Mouse (Mus musculus): Measurements from ENCODE around the gene Fez2. TPM values are rescaled to one million over a fixed set of nuclear protein-coding genes. Genes with fewer than 3 reads are reported as not detected.

Gene Fez2
- total RNA-seq, 2 experiments from 2014 or later = 34.2 to 36.3 TPM

DNA sequence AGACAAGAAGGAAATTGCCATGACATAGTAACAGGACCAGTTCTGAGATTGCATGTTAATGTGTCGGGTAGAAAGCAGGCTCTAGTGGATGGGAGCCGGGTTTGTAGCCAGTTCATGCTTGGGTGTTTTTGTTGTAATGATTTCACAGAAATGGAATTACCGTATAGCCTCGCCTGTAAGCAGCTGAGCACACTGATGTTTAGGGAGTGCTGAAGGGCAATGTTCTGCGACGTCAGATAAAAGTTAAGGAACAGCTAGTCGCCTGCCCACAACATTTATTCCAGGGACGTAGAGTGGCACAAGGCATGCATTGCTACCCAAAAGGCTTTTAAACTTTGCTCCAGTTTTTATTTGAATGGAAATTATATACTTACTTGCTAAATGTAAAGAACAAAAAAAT lies 86.5 kb downstream of the Fez2 start:
- no peak for DNase-seq (ENCODE audit: low spot score in 2 of 2)
- intact Hi-C loops (cut with DNase I) = no loop called here

DNA sequence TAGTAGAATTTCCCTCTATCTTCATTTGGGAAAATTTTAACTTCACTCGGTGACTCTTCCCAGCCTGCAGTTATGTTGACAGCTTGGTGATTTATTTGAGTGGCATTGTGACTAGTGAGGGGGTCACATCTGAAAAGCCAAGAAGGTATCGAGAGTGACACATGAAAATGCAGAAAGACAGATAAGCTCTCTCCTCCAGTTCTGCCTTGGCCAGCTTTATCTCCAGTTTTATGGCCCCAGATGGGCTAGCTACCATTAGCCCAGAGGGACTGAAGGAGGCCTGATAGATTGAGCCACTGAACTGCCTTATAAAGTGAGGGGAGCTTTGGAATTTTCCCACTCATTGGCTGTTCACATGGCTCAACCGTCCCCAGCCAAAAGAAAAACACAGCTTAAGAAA lies 89.7 kb downstream of the Fez2 start:
- no peak for DNase-seq (ENCODE audit: low spot score in 2 of 2)
- intact Hi-C loops (cut with DNase I) = no loop called here

DNA sequence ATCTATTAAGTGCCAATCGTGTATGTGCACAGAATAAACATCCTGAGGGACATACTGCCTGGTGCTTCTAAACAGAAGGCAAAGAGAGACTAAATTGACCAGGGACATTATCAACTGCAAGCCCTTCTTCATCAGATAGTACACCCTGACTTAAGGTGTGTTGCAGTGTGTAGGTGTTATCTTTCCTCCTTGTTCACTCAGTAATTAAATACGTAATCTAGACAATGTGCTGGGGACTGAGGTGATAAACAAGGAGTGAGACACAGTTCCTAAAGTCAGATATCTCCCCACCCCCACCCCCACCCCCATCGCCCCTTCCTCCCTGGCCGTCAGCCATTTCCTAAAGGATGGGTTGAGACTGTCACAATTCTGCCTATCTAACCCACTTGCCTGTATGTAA lies 90.8 kb downstream of the Fez2 start:
- no peak for DNase-seq (ENCODE audit: low spot score in 2 of 2)
- intact Hi-C loops (cut with DNase I) = no loop called here

DNA sequence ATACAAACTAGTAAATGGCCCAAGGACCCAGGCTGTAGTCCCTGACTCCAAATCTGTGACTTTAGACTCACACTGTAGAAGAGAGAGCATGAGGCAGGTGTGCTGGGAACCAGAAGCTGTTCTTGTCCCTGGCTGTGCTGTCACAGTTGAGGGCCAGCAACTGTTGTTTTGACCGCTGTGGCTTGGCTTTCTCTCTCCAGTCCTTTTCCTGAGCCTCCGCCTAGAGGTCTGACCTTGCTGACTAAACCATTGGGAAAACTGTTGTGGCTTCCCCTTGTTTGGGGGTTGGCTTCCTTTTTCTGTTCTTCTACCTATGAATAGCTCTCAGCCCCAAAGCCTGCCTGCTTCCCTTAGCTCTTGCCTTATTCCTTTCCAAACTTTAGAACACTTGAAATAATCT lies 91.6 kb downstream of the Fez2 start:
- intact Hi-C loops (cut with DNase I) = no loop called here
- no peak for DNase-seq (ENCODE audit: low spot score in 2 of 2)

DNA sequence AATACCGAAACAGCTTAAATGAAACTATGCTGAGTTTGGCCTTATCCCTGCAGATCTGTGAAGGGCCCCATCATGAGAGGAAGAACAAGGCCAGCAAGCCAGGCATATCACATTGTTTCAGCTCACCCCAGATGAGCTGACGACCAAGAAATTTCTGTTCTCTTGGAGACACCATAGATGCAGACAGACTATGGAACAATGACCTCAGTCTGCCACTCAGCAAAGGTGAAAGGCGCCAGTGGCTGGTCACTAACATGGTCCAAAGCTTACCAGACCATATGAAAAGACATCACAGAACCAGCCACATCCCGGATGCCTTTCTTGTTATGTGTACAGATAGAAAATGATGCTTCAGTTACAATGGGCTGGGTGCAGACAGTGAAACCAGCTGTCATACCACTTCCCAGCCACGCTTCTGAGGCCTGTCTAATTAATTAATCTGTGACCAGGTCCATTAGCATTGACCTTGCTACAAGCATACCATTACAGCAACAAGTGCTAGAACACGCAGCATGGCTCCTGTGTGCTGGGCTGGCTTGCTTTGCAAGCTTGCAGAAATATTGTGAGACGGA lies 92.1 kb downstream of the Fez2 start:
- no peak for DNase-seq (ENCODE audit: low spot score in 2 of 2)
- intact Hi-C loops (cut with DNase I) = no loop called here

DNA sequence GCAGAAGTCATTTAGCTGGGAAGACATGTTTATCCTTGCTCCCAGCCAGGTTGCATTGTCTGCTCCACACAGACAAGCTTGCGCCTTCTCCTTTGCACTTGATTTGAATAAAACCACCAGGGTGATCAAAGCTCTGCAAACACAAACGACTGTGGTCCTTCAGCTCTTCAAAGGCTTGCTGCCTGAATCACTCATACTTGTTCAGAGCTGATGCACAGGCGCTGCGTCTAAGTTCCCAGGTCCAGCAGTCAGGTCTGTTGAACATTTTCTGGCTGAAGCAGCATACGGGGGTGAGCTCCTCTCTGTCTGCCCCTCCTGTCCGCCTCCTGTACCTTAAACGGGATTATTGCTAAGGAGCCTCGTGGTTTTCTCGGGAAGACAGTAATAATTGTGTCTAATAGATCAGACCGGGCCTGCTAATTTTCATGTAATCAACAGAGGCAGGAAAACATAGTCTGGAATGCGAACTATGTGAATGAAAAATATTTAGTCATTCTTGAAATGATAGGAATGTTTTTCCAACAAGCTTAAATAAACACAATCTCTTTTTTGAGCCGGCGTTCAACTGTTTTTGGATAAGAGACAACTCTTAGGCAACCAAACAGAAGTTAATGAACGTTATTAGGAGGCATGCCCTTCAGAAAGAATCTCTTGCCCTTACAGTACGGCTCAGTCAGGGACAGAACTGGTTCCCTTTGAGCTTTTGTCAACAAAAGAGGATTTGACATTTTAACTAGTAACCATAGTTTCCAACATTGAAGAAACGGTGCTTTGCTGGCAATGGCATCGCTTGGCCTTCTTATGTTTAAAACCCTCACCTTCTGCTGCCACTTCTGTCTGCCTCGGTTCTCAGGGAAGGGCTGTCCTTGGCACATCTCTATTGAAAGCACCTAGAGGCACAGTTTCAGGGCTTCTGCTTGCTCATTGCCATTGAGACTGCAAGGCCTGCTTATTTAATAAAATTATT lies 95.3 kb downstream of the Fez2 start:
- intact Hi-C loops (cut with DNase I) = no loop called here

DNA sequence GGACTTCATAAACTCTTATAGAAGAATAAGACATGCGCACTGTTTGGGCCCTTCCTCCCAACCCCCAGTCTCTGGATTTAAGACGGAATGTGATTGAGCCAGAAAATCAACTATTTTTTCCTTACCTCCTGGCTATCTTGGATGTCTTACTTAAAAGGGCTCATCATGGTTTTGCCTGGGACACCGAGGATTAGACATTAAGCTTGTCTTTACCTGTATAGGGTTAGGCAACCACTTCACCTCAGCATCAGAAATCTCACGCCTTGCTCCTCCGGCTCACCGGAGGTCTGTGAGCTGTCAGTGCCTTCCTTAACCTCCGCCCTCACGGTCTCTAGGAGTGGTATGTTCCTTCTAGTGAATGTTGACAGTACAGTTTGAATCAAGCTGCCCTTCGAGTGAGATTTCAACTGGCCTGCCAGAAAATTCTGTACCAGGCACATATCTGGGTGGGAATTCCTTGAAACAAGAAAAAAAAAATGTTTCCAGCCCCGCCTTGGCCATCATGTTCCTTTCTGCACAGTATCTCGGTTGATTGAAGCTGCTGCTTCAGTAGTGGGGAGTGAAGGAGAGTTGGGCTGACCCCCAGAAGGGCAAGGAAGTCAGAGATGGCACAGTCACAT lies 96.6 kb downstream of the Fez2 start:
- intact Hi-C loops (cut with DNase I) = no loop called here
- no peak for DNase-seq (ENCODE audit: low spot score in 2 of 2)

More for the DNA sequence above, 95.3 kb downstream of the Fez2 start:
- no peak for DNase-seq (ENCODE audit: low spot score in 2 of 2)

Other genes with a start within 250 kb of the Fez2 start
- gene Crim1, start 217.9 kb downstream of the Fez2 start, total RNA-seq (2021) = 10 to 100 TPM; 70.3 to 81.0 TPM
- gene Vit, start 89.9 kb upstream of the Fez2 start, total RNA-seq (2021) = 1 to 10 TPM; 1.5 to 1.6 TPM